Mouse (Mus musculus) layer of hippocampus, adult 8-10 months (tissue): ENCODE measurements around the gene Tm6sf1. TPM values are rescaled to one million over a fixed set of nuclear protein-coding genes. Genes with fewer than 3 reads are reported as not detected.

ENCODE experiments used
- DNase-seq, 2 experiments: peaks; one replicate each; pipeline ENCODE4 v3.0.0; 2022; ENCODE audit warnings: low spot score in 2 of 2
- total RNA-seq, 4 experiments: library from RNA; stranded (reverse); gene quantifications; 2 replicates each; pipeline ENCODE4 v1.2.4; 2022

The Tm6sf1 gene
- total RNA-seq, 4 experiments from 2014 or later = 16.0 to 21.7 (median 16.8) TPM

DNA sequence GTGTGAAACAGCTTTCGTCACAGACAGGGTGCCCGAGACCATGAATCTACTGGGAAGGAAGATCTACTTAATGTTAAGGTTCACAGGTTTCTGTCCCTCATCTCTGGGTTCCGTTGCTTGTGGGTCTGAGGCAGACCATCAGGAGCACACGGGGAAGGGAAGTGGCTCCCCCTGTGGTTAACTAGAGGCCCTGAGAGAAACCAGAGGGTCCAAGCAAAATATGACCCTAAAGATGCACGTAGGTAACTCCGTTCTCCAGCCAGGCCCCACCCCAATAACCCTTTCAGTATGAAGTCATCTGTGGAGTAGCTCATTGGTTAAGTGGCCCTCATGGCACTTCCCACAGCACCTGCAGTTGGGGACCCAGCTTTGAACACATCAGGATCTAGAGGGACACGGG is 9.2 kb upstream of the Tm6sf1 start:
- no peak for DNase-seq

DNA sequence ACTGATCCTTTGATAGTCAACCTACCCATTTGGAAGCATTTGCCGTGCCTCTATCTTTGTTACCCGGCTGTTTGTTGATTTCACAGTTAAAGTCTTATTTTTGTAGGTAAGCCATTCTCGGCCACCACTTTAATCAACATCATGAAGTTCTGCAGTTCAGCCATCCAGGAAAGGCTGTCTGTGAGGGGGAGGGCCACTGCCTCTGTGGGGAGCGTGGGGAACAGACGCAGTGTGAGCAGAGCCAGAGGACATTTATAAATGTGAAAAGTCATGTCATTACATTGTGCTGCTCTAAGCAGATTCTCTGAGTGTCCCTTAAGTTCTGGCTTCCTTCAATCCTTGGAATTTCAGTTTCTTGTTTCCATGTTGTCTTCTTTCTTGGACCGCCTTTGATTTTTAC is 8.6 kb upstream of the Tm6sf1 start:
- no peak for DNase-seq

DNA sequence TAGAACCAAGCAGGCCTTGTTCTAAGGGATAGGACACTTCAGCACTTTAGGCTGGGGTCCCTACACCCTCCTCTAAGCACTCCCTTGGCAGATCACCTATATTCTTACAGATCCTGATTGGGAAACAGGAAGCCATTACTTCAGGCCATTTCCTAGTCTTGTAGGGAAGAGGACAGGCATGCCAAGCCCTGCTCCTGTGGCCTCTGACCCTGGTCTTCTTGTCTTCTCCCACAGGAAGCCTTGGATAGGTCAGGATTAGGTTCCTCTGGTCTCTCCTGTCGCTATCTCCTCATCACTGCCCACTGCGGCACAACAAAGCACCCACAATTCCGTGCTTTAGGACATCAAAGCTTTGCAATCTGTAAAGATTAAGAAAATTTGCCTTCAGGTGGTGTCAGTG is 7.1 kb upstream of the Tm6sf1 start:
- DNase-seq = no peak

DNA sequence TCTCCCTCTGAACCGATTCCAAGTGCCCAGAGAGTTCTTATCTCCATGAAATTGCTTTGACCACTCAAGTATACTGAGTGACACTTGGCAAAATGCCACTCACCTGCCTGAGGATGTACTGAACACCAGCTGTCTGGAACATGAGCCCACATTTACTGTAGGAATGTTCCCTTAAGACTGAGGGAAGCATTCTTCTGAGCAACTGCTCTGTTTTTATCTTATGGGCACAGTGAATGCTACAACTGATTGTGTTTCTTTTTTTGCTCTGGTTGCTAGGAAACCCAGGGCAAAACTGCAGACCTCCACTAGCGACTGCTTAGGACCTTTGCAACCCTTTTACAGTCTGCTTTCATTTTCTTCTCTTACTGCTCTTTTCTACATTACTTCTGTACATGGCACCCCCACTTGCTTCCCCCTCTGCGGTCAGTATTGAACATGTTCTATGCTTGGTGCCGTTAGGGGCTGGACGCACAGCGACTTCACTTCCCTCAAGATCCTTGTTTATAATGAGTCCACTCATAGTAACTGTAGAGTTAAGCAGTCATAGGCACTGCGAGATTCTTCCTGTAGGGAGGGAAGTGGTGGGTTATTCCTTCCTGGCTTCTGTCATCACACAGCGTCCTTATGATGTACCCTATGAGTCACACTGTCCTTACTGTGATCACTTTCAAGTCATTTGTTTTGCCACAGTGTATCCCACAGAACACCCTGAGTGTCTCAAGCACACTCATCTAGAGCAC is 4.1 kb upstream of the Tm6sf1 start:
- DNase-seq = no peak

DNA sequence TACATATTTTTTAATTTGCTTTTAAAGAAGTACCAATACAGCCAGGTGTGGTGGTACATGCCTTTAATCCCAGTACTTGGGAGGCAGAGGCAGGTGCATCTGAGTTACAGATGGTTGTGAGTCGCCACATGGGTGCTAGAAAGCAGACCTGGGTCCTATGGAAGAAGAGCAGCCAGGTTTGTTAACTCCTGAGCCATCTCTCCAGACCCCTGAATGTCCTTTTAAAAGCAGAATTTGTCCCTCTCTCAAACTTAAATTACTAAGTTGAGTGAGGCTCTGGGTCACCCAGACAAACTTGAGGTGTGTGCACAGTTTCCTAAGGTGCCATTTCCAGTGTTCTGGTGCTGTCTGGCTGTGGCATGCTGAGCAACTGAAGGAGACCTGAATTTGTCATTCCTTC is 3.1 kb upstream of the Tm6sf1 start, which contains the start of gene Gm10160:
Gm10160 (minus strand) TSS at position 101 of the 400 bp plus-strand sequence.
- no peak for DNase-seq

DNA sequence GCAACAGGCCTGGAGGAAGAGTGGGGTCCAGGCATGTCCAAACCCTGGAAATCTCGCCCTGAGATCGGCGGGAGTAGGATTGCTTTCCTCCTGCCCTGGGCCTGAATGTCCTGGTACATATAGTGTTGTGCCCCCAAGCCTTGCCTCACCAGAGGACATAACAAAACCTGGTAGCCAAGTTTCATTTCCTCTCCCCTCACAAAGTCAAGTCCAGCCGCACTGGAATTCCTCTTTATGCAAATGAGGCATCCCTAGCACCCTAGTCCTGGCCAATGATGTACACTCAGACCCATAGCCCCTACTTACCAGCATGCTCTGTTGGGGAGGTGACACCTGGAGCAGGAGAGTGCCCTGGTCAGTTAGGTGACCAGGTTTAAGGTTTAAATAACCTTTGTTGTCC is 2.6 kb upstream of the Tm6sf1 start:
- no peak for DNase-seq

DNA sequence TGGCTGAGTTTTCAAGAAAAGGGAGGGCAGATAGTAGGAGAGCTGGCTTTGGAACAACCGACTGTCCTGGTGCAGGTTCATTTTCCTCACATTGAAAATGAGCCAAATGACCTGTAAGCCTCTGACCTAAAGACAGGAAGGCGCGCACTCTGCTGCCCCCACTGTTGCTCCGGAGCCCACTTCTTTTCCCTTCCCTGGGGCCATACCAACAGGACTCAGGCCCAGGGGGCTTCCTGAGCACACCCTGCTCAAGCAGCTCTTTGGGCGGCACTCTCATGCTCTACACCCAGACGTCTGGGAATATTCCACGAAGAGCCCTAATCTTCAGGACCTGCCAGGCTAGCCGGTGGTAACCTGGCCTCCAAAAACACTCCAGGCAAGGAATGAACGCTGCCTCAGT is 565 bp upstream of the Tm6sf1 start:
- DNase-seq = no peak

DNA sequence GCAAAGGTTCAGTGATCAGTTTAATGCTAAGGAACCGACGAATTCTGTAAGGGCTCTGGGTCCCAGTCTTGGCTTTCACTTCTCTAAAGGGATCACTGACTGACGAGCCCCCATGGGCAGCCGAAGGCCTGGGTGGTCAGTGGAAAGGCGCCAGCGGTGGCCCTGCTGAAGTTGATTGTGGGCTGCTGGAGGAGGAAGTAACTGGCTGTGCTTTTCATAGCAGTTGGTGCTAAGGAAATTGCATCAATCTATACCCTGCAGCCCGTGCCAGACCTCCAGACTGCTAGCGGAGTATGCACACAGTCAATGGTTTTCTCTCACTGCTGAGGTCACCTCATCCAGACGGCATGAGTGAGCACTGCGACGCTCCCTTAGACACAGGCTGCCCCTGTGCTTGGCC is 1.3 kb downstream of the Tm6sf1 start:
- no peak for DNase-seq

DNA sequence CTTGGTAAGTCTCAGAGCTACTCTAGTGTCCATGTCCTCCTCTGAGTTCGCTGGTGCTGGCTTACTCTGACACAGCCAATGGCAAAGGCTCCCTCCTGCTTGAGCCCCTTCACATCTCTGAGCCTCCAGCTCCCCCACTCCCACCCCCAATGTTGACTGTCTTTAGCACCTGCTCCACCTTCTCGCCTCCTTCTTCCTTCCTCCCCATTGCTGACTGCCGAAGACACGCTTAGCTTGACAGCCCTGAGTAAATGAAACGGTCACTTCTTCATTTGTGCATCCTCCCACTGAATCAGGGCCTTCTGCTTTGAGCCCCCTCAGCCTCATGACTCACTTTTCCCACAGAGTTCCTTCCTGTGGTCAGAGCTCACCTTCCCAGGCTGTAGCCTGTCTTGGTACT is 2.2 kb downstream of the Tm6sf1 start:
- no peak for DNase-seq

DNA sequence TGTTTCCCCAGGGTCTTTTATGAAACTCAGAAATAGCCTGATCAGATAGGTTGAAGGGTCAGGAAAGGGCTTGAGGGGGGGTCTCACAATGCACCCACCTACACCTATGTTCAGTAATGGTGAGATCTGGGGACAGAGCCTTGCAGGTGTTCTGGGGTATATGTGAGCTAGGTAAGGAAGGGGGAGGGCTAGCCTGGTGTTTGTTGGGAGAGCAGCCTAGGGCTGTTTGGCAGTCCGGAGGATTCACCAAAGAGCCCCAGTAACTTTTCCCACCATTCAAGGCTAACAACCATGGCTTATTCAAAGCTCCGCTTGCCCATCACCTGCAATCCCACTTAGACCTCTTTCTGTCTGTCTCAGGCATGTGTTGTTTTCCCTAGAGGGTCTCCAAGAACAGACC is 2.7 kb downstream of the Tm6sf1 start:
- DNase-seq = no peak

DNA sequence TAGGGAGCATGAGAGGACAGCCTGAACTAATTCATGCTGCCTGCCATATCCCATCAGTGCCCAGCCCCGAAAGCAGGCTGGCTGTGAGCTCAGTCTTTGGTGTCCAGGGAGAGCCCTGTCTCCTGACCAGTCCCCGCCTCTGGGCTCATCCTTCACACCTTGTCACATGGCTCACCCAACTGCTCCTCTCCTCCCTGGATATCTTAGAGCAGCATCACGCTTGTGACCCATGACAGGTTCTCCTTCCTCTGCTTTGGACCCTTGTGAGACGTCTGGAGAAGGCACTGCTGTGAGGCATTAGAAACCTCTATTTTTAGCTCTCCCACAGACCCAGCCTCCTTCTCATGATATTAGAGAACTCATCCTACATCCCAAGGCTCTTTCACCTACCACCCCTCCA is 3.1 kb downstream of the Tm6sf1 start:
- DNase-seq = no peak

DNA sequence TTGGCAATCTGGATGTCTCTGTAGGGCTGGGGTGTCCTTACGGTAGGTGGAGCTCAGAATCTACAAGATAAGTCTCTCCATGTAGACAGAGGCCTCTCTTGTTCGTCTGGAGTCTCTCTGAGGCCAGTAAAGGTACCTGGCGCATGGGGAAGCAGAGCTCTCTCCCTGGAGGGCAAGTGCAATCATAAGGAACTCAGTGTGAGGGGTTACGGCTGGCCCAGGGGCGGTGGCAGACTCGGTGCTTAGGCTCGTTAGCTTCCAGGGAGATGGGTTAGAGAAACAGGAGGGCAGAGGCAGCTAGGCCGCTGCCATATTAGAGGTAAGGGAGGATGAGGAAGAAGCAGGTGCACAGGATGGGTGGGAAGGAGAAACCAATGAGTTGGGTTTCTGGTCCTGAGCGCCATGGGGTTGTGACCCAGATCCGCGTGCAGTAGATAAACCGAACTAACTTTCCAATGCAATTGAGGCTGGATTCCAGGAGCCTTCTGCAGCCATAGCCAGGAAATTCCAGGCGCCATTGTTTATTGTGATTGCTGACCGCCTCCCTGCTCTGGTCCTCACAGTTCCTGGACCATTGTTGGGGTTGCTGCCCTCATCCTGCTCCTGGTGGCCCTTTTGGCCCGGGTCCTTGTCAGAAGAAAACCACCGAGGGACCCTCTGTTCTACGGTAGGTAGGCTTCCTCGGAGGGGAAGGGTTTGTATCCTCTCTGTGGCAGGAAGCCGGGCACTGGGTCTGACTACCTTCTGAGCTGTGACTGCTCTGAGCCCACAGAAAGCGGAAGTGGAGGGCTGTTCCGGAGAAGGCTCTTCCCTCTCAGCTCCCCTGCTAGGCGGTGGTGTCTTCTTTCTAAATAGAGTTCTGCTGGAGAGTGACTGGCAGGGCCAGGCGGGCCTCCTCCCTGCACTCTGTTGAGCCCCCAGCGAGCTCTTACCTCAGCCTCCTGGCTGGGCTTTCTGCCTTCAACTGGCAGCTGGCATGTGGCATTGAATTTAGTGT is 4.1 kb downstream of the Tm6sf1 start:
- no peak for DNase-seq

DNA sequence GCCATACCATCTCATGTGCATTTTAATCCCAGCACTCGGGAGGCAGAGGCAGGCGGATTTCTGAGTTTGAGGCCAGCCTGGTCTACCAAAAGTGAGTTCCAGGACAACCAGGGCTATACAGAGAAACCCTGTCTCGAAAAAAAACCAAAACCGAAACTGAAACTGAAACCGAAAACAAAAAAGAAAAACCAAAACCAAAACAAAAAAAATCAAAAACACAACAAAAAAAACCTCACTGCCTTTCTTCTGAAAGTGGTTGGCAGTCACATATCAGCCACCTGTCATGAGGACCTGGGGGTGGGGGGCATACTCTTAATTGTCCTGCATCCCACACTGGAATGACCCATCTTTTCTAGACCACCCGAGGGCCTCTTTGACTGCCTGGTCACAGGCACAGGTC is 5.8 kb downstream of the Tm6sf1 start:
- no peak for DNase-seq

DNA sequence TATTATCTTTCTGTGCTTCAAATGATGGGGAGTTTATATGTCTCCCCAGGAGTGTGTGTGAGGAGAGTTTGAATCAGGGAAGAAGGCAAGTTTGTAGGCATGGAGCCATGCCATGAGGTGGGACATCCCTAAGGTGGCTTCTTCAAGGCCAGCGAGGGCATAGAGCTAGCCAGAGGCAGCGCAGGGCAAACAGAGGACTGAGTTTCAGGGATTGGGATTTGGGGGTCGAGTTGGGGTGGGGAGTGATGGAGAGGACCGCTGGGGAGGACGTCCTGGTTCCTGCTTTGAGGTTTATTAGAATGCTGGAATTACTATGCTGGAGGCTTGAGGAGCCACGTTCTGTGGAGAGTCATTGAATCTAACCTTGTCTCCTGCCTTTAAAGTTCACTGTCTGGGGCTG is 7.1 kb downstream of the Tm6sf1 start:
- DNase-seq = no peak

DNA sequence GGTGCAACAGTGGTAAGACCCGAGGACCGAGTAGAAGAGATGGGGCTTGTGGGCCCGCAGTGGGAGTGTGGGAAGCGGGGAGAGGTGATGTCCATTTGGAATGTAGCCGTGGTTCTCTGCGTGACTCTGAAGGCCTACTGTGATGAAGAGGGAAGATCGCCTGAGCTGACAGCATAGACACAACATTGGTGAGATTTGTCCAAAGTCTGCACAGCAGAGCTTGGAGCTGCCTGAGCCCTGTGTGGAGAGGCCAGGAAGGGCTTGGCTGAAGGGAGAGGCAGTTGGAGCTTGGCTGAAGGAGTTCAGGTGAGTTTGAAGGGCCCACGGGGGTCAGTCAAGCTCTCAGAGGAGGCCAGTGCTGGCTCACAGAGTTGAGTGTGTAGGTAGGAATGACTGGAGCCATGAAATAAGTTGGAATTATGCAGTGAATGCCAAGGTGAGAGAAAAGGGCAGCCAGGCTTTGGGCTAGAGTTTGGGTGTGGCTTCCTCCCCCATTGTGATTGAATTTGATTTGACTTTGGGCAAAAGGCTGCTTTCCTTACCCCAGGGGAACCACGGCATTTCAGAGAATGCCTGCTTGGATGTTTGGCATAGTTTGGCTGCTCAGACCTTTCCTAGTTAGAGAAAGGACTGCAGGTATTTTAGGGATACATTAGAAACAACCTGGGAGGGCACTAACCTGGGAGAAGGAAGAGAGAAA is 8.6 kb downstream of the Tm6sf1 start:
- no peak for DNase-seq

DNA sequence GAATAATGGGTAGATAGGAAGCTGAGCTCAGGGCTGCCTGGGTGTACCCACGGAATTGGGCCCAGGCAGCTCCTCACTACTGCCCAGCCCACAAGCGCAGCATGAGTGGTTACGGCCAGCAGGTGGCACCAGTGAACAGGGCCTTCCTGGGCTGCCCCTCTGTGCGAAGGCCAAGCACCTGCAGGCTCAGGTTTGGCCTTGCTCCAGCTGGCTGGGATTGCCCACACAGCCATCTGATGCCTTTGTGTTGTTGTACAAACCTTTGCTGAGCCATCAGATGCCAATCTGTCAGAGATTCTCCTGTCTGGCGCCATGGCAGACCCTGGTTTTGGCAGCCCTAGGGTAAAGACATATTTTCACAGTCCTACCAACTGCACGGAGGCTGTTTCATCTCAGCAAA is 9.4 kb downstream of the Tm6sf1 start:
- peak; percentile 51 to 68 for DNase-seq

DNA sequence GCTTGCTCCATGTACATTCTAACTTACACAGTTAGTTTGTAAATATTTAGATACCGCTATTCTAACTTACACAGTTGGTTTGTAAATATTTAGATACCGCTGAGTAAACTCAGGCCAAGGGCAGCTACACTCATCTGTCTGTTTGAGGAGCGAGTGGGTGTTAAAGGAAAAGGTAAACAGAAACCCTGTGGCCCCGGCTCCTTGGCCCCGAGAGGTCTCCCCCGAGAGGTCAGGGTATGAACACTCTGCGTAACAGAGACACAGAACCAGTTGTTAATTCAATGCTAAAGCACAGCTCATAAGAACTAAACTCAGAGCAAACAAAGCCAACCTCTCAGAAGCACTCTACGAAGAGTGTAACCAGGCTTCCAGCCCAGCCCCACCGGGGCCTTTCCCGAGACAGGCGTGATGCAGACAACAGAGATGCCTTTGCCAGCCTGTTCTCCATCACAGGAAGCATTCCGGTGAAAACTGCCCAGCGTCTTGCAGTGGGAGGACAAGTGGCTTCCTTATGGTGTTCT is 13.8 kb downstream of the Tm6sf1 start:
- DNase-seq = no peak

DNA sequence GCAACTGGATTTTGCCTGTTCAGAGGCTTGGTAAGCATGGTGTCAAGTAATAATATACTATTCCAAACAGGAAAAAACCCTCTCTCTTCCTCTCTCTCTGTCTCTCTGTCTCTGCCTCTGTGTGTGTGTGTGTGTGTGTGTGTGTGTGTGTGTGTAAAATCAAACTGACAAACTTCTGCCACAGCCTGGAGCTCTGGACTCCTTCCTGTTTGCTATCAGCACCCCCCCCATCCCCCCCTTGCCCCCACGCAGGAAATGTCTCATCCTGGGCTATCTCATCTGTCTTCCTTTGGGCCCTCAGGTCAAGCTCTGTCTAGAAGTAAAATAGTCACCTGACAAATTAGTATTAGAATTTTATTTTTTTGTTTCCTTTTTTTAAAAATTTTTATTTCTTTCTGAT is 15.0 kb downstream of the Tm6sf1 start:
- no peak for DNase-seq

DNA sequence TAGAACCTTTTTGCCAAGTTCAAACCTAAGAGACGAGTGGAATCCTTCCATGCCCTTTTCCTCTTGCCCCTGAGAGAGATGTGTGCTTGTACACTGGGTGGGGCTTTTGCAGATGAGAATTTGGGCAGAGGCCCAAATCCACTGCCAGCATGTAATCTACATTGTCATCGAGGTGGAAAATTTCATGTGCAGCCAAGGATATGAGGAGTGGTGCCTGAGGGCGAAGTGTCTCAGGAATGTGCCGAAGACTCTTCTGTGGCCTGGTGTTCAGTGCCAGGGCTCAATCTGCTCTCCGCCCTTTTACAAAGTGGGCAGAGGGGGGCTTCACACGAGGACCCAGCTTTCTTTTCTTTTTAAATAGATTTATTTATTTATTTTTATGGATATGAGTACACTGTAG is 15.8 kb downstream of the Tm6sf1 start:
- no peak for DNase-seq

DNA sequence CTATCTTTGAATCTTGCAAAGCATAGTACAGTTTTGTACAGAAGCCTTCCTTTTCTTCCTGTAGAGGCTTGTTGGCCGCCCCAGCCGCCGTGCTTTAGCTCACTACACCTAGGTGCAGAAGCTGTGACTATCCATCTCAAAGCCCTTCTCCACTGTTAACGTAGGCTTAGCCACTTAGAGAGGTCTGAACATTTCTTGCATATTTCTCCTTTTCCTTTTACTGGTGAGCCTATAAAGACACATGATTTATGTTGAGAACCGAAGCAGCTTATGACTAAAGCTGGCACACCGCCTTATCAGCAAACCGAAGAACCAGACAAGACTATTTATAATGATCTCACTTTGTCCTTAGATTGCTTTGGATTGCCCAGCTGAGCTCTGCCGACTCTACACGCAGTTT is 16.6 kb downstream of the Tm6sf1 start:
- no peak for DNase-seq

DNA sequence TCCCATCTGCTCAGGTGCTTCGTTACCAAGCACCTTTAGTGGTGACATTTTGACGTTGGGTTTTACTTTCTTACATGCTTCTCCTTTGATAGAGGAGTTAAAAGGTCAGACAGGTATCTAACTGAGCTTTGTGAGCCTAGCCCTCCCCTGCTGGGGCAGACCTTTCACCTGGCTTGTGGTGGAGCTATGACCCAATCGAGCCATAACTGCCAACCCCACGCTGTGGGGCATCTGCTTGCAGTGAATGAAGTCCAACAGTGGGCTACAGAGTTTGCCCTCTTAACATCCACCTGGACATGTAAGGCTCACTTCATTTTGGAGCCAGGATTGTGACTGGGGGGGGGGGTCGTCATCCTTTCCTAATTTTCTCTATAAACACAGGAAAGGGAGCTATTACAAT is 21.5 kb downstream of the Tm6sf1 start:
- no peak for DNase-seq

DNA sequence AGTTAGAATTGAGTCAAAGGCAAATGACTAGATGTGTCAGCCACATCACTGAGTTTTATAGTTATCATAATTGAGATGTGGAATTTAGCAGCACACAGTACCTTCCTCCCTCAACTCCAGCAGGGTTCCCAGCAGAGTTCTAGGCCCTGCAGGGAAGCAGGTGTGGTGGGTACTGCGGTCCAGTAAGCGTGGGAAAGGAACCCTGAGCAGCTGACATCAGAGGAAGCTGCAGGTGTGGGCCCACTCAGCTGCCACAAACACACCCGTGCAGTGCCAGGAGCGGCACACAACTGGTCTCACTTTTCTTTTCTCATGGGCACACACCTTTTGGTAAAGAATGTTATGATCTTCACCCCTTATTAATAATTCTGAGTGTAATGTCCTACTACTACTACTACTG is 22.0 kb downstream of the Tm6sf1 start:
- DNase-seq = no peak
